Mouse (Mus musculus) cerebellum, adult 2 months (tissue): Measurements from ENCODE around the gene Tnfsfm13. TPM values are rescaled to one million over a fixed set of nuclear protein-coding genes. Genes with fewer than 3 reads are reported as not detected.
A peak's percentile ranks its signal among the peaks of the same experiment; 100 is the strongest.

Experiments
- DNase-seq, 2 experiments: peaks; one replicate each; pipeline ENCODE4 v3.0.0; 2021
- H3K27ac ChIP-seq: fragments of 200-500 bp; 2 replicates; pipeline ENCODE4 v1.5.1; 2012; ENCODE audit warnings: low read length, control low read depth, inconsistent platforms; ENCODE audit not compliant: insufficient read depth
- H3K27me3 ChIP-seq: fragments of 200-500 bp; 2 replicates; pipeline ENCODE4 v1.6.1; 2012; ENCODE audit warnings: inconsistent platforms, mild to moderate bottlenecking, low read length, moderate library complexity; ENCODE audit not compliant: control insufficient read depth, insufficient read depth
- H3K4me1 ChIP-seq: fragments of 200-500 bp; 2 replicates; pipeline ENCODE4 v1.6.1; 2011; ENCODE audit warnings: low read length; ENCODE audit not compliant: control insufficient read depth, insufficient read depth
- H3K4me3 ChIP-seq: fragments of 200-500 bp; replicated peaks from 2 replicates; pipeline ENCODE3; 2011; ENCODE audit warnings: mild to moderate bottlenecking, low read depth, low read length, control low read depth; ENCODE audit not compliant: insufficient read depth
- CTCF ChIP-seq: fragments of 200-500 bp; IDR thresholded peaks from 2 replicates; pipeline ENCODE4 v1.5.1; 2011; ENCODE audit warnings: low read depth, mild to moderate bottlenecking, control low read depth, low read length, moderate library complexity, borderline replicate concordance; ENCODE audit not compliant: insufficient read depth
- POLR2A ChIP-seq: fragments of 200-500 bp; IDR thresholded peaks from 2 replicates; pipeline ENCODE4 v1.6.1; 2011; ENCODE audit warnings: low read length, control low read depth, borderline replicate concordance; ENCODE audit not compliant: insufficient read depth
- WGBS: fragments of 180-500 bp; shearing (Covaris S2); methylation state at CpG from one replicate; pipeline ENCODE4 v1.1.7; 2018; 5-methylcytosine and 5-hydroxymethylcytosine counted together
- polyA plus RNA-seq: library from polyadenylated mRNA; depleted of rRNA; stranded (reverse); fragments of >200 nt; gene quantifications from 2 replicates; pipeline ENCODE4 v1.2.3, GENCODE M21; 2012

Gene Tnfsfm13
- polyA plus RNA-seq, 1 experiment = 3.3 TPM

DNA sequence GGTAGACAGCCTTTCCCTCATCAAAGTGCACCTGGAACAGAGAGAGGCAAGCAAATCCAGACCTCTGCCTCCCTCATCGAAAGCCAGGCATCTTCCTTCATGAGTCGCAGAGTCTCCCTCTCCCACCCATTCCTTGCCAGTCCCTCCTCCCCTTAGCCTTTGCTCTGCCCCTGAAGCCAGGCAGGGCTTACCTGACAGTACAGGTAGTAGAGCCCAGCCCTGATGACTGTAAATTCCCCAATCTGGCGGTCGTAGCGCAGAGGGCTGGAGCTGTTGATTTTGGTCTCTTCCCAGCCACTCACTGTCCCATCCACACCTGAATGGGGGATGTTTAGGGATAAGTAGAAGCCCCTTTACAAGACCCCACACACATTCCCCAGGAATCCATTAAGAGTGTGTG, 8.8 kb downstream of the Tnfsfm13 start:
- no peak overlapping the region for H3K4me3 ChIP-seq
- 60% methylated on average over 5 of the region's 5 CpGs for WGBS
- H3K27me3 ChIP-seq = no peaks in the 10 kb centered on the region
- peaks cover 36% of the 10 kb centered on the region for H3K4me1 ChIP-seq
- H3K27ac ChIP-seq = peak overlapping the region; percentile 26
- TF ChIP-seq CTCF (no peak), POLR2A (no peak)
- DNase-seq = peak in 1 of 2 experiments; percentile 11

DNA sequence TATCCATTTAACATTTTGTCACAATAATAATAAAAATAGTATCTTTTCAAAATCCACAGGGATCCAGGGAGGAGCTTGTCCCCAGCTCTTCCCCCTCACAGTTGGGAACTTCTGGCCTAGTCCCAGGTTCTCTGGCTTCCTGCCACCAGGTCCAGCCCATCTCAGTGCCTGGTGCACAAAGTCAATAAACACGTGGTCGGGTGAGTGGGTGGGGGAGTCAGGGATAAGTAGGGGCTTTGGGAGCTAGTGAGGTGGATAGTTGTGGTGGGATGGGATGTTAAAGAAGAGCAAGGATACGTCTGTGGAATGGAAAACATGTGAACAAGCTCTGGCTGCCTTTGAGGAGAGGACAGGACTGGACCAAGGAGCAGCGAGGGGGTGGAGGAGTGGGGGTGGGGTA, 9.5 kb downstream of the Tnfsfm13 start:
- H3K4me1 ChIP-seq = peaks cover 36% of the 10 kb centered on the region
- whole genome bisulfite sequencing = 2% methylated on average over 4 of the region's 4 CpGs

DNA sequence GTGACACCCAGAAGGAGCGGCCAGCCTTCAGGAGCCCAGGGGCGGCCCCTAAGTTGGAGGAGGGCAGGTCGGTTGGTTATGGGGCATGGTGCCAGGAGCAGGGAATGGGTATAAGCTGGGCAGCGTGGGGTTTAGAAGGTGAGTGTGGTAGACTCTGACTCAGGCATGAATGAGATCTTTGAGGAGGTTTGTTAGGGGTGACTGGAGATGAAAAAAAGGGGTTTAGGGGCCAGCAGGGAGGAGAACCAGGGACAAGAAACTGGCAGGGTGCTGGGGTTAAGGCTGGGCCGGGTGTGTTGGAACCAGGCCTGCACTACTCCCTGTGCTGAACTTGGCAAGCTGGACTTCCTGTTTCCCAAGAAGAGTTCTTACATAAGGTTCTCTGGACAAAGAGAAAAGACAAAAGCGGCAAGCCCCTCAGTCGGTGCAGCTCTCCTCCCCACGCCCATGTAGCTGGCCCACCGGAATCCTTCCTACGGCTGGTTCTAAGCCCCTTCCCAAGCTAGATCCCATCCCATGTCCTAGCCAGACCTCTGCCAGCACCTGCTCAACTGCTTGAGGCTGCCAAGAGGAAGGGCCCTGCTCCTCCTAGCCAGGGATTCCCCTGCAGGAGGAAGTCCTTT, 10.3 kb downstream of the Tnfsfm13 start, which contains the start of gene Tnfsf13:
Gene Tnfsf13, minus strand, starts transcription at position 259 of the 623 bp plus-strand sequence.
- Histone ChIP-seq H3K4me1 (peaks cover 36% of the 10 kb centered on the region), H3K27ac (peak within 1 kb of the TSS; percentile 100), H3K27me3 (no peaks in the 10 kb centered on the region), H3K4me3 (peak within 1 kb of the TSS; percentile 52)
- DNase-seq = peak; percentile 89 to 92
- WGBS = 5% methylated on average over 10 of the region's 10 CpGs
- peak; percentile 51; the same call in 1 of the 2 replicates for TF ChIP-seq POLR2A
- TF ChIP-seq CTCF = no peak

More for the DNA sequence above, 9.5 kb downstream of the Tnfsfm13 start:
- TF ChIP-seq CTCF (no peak), POLR2A (no peak)
- peak; percentile 79 to 83 for DNase-seq
- Histone ChIP-seq H3K4me3 (no peak overlapping the region), H3K27ac (peak overlapping the region; percentile 100; the same call in 1 of the 2 replicates), H3K27me3 (no peaks in the 10 kb centered on the region)

DNA sequence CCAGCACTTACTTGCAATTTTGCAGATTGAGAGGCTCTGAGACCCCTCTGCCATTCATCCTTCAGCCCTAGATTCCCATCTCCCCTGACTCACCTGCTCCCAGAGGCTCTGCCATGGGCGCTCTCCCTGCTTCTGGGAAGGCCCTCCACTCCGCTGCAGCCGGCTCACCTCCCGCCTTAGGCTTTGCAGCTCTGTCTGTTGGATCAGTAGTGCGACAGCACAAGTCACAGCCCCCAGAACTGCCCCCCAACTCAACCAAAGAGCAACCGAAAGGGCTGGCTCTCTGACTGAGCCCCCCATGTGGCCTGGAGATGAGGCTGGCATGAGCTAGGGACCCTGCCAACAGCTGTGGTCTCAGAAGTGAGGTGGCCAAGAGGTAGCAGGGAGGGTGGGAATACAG, 11.0 kb downstream of the Tnfsfm13 start:
- no peaks in the 10 kb centered on the region for H3K27me3 ChIP-seq
- TF ChIP-seq POLR2A = no peak
- TF ChIP-seq CTCF = no peak
- 48% methylated on average over 6 of the region's 6 CpGs for WGBS
- peak overlapping the region; percentile 100 for H3K27ac ChIP-seq
- H3K4me1 ChIP-seq = peaks cover 36% of the 10 kb centered on the region
- no peak overlapping the region for H3K4me3 ChIP-seq
- peak in 1 of 2 experiments; percentile 51 for DNase-seq

DNA sequence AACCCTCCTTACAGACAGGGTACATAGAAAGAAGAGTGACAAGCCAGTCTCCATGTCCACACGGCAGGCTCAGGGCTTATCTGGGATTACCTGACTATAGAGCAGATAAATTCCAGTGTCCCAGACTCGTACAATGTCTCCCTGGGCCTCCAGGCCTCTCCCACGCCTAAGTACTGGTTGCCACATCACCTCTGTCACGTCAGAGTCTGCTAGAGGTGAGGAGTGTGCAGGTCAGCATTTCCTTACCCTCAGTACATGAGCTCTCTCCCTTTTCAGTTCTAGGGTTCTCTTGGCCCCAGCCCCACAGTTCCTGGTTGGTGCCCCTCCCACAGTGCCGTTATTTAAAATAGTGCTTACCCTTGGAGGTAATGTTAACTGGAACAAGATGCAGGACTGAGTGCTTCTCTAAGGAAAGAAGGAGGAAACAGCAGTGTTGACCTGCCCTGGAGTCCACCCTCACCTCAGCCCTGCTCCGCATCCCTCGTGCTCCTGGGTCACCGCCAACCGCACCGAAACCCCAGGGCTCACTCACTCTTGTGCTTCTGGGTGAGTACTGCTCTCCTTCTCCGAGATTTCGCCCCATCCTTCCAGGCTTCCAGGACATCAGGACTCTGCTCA, 11.7 kb downstream of the Tnfsfm13 start:
- peak in 1 of 2 experiments; percentile 46 for DNase-seq
- TF ChIP-seq POLR2A (no peak), CTCF (no peak)
- peak overlapping the region; percentile 12; the same call in 1 of the 2 replicates for H3K27ac ChIP-seq
- 62% methylated on average over 12 of the region's 12 CpGs for WGBS
- H3K4me3 ChIP-seq = no peak overlapping the region
- H3K27me3 ChIP-seq = no peaks in the 10 kb centered on the region
- peaks cover 36% of the 10 kb centered on the region for H3K4me1 ChIP-seq

DNA sequence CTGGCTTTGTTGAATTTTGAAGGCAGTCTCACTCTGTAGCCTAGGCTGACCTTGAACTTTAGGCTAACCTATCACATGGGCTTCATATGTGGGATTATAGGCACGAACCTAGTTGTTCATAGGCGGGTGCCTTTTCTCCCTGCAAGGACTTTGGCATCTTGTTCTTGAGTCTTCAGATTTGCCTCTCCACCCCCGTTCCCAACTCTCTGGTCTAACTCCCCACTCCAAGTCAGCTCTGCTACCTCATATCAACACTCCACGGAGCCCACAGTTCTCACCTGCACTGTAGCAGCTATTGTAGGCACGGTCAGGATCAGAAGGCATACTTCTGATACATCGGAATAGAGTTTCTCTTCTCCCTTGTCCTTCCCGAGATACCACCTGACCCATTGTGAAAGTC, 12.3 kb downstream of the Tnfsfm13 start:
- TF ChIP-seq POLR2A (no peak), CTCF (no peak)
- DNase-seq = no peak
- Histone ChIP-seq H3K27me3 (no peaks in the 10 kb centered on the region), H3K4me1 (peaks cover 36% of the 10 kb centered on the region), H3K27ac (no peak overlapping the region), H3K4me3 (no peak overlapping the region)
- 84% methylated on average over 7 of the region's 7 CpGs for WGBS

DNA sequence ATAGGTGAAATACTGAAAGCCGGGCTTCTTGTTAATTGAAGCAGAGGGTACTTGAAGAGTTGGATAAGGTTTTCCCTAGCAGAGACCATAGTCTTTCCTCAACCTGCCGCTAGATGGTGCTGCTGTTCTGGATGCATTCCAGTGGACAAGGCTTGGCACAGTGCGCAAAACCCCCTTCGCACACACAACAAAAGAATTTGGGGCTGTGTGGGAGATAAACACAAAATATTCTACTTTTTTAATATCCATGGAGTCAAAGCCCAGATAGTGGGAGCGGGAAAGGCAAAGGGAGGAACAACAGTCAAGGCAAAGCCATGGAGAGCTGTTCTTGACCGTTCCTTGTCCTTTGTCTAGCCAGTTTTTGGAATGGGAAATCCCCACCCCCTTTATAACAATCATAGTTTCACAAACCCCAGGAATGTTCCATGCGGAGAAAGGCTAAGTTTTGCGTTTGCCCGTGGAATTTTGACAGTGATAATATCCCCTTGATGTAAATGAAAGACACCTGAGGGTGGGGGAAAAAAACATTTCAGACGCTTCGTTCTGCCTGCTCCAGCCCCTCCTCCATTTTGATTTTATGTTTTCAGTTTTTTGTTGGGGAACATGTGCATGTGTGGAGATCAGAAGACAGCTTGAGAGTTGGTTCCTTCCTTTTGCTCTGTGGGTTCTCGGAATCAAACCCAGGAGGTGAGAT, 12.9 kb downstream of the Tnfsfm13 start:
- 10% methylated on average over 12 of the region's 12 CpGs for WGBS
- TF ChIP-seq POLR2A = no peak
- peak; percentile 93 for TF ChIP-seq CTCF
- H3K27ac ChIP-seq = peak overlapping the region; percentile 73; the same call in 1 of the 2 replicates

More for the DNA sequence above, 12.9 kb downstream of the Tnfsfm13 start:
- DNase-seq = peak; percentile 86 to 93
- Histone ChIP-seq H3K4me3 (no peak overlapping the region), H3K4me1 (peaks cover 36% of the 10 kb centered on the region), H3K27me3 (no peaks in the 10 kb centered on the region)
